Mouse (Mus musculus) liver, adult 2 months (tissue): ENCODE measurements around the gene H2afb3. TPM values are rescaled to one million over a fixed set of nuclear protein-coding genes. Genes with fewer than 3 reads are reported as not detected.
"Not testable (repeated sequence)": the region's sequence is repeated elsewhere in the genome, so short reads cannot be mapped to it uniquely, and the experiment has no call there.

Source experiments
- DNase-seq: peaks from one replicate; pipeline ENCODE4 v3.0.0-alpha.2; 2011; ENCODE audit warnings: low read depth, low spot score; ENCODE audit errors: extremely low read depth
- H3K27ac ChIP-seq: fragments of 200-500 bp; replicated peaks from 2 replicates; pipeline ENCODE4 v1.5.1; 2012; ENCODE audit warnings: low read depth, mild to moderate bottlenecking, control low read depth, inconsistent platforms, low read length; ENCODE audit not compliant: insufficient read depth
- H3K27me3 ChIP-seq: fragments of 200-500 bp; 2 replicates; pipeline ENCODE4 v1.6.1; 2012; ENCODE audit warnings: mild to moderate bottlenecking, moderate library complexity, low read length, inconsistent platforms; ENCODE audit not compliant: control insufficient read depth, insufficient read depth
- H3K36me3 ChIP-seq: fragments of 200-500 bp; 2 replicates; pipeline ENCODE4 v1.6.1; 2012; ENCODE audit warnings: low read length, inconsistent platforms; ENCODE audit not compliant: control insufficient read depth, insufficient read depth
- H3K4me1 ChIP-seq: fragments of 200-500 bp; 2 replicates; pipeline ENCODE4 v1.6.1; 2011; ENCODE audit warnings: low read length; ENCODE audit not compliant: control insufficient read depth, insufficient read depth
- H3K4me3 ChIP-seq: fragments of 200-500 bp; 2 replicates; pipeline ENCODE4 v1.5.1; 2011; ENCODE audit warnings: low read depth, mild to moderate bottlenecking, control low read depth, low read length, moderate library complexity; ENCODE audit not compliant: insufficient read depth
- H3K79me2 ChIP-seq: fragments of 200-500 bp; 2 replicates; pipeline ENCODE4 v1.6.1; 2012; ENCODE audit warnings: inconsistent platforms, mild to moderate bottlenecking, low read length, moderate library complexity; ENCODE audit not compliant: control insufficient read depth, insufficient read depth
- H3K9ac ChIP-seq: fragments of 200-500 bp; 2 replicates; pipeline ENCODE4 v1.6.1; 2012; ENCODE audit warnings: low read depth, mild to moderate bottlenecking, control low read depth, inconsistent platforms, low read length
- CTCF ChIP-seq: fragments of 200-500 bp; IDR thresholded peaks from 2 replicates; pipeline ENCODE4 v1.5.1; 2011; ENCODE audit warnings: low read depth, low read length, control low read depth
- POLR2A ChIP-seq: fragments of 200-500 bp; IDR thresholded peaks from 2 replicates; pipeline ENCODE4 v1.6.1; 2011; ENCODE audit warnings: low read length, control low read depth; ENCODE audit not compliant: insufficient read depth; ENCODE audit errors: extremely low read depth
- WGBS: fragments of 180-500 bp; shearing (Covaris S2); methylation state at CpG from one replicate; pipeline ENCODE4 v1.1.7; 2018; 5-methylcytosine and 5-hydroxymethylcytosine counted together
- polyA plus RNA-seq: library from polyadenylated mRNA; depleted of rRNA; stranded (reverse); fragments of >200 nt; gene quantifications from 2 replicates; pipeline ENCODE4 v1.2.3, GENCODE M21; 2012; rRNA removed
- total RNA-seq: library from RNA; depleted of rRNA; stranded (reverse); fragments of >200 nt; gene quantifications from 2 replicates; pipeline ENCODE4 v1.2.3, GENCODE M21; 2014; rRNA removed

The H2afb3 gene
- total RNA-seq (not detected in 2 replicates), polyA plus RNA-seq (not detected in 2 replicates)

DNA sequence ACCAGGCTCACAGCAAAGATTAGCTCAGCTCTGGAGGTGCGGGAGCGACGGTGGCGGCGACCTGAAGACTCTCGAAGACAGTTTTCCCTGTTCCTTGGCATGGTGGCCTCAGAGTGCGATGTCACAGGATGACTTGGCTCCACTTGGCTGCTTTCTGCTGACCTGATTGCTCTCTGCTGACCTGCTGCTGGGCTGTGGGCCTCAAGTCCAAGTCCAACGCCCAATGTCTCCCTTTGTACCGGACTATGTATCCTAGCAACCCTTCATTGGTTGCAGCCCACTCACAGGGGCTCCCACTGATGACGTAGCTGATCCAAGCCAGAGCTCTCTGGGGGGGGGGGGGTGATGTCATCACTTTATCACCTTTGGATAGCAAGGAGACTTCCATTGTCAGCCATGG lies at the start of gene H2afb3:
Gene H2afb3, minus strand, starts transcription at position 101 of the 400 bp plus-strand sequence.
- H3K4me1 ChIP-seq, H3K9ac ChIP-seq, H3K27ac ChIP-seq, H3K4me3 ChIP-seq, H3K36me3 ChIP-seq, DNase-seq, H3K79me2 ChIP-seq, H3K27me3 ChIP-seq: not testable (repeated sequence)
- 88% methylated on average over 3 of the region's 10 CpGs for WGBS

DNA sequence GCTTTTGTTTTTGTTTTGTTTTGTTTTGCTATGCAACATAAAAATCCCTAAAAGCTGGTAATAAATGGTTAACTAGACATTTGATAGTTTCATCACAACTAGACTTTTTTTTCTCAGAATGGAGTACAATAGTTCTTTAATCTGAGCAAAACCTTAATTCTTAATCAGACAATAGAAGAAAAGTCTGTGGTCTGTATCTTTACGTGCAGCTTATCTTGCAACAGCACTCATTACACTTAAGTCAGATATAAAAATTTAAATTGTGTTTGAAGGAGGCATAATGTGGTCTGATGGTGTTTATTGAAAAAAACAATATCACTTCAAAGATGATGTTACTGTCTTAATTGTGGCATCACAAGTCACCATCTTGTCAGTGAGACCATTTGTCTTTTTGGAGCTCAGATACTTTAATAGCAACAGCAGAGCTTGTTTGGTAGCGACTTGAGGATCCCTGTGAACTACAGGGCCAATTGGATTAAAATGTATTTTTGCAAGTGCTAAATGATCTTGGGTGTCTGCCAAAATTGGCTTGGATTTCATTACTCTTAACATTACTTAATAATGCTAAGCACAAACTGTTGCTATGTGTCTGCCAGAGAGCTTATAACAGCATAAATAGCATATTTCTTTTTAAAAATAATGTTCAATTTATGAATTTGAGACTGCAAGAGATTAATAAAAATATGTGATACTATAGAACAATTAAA lies 11.3 kb downstream of the H2afb3 start:
- TF ChIP-seq POLR2A: no peak
- no peak for TF ChIP-seq CTCF
- 68% methylated on average over 2 of the region's 2 CpGs for WGBS
- Histone ChIP-seq H3K27me3 (no peaks in the 10 kb centered on the region), H3K36me3 (no peaks in the 10 kb centered on the region), H3K4me1 (no peaks in the 10 kb centered on the region), H3K4me3 (no peak overlapping the region), H3K27ac (no peak overlapping the region), H3K79me2 (no peaks in the 10 kb centered on the region), H3K9ac (no peak overlapping the region)
- no peak for DNase-seq

DNA sequence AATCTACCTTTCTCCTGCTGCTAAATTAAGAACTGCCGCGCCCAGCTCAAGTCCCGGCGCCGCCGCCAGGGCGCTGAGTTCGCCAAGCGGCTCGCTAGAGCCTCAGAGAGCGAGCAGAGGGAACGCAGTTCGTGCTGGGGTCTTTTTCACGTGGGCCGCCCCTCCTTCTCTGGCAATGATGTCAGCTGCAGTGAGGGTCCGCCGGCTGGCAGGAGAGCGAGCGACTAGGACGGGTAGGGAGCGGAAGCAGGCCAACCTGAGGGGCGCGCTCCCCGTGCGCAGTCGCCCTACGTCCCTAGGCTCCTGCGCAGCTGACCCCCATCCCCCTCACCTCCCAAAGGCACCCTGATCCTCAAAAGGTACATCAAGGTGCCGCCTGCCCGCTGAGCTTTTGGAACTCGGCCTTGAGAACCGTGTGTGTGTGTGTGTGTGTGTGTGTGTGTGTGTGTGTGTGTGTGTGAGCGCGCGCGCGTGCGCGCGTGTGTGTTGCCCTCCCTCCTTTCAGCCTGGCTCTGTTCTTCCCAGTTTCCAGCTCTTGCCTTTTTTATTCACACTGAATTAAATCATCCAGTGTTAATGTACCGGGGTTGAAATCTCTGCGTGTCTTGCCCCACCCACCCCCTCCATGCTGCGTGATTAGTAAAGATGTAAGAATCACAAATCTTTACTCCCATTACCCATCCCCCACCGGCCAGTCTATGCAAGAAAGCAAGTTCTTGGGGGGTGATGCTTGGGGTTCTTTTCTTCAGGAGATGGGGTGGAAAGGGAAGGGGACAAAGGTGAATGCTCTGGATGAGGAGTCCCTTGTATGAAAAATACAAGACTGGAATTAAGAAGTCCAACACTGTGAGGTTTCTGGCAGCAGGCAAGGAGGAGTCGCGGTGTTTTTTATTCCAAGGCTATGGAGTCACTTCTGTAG lies 19.8 kb downstream of the H2afb3 start:
- Histone ChIP-seq H3K79me2 (no peaks in the 10 kb centered on the region), H3K4me1 (no peaks in the 10 kb centered on the region; the same call in 1 of the 2 replicates), H3K27me3 (no peaks in the 10 kb centered on the region), H3K27ac (no peak overlapping the region), H3K4me3 (peak overlapping the region; percentile 44; the same call in 1 of the 2 replicates), H3K9ac (no peak overlapping the region), H3K36me3 (no peaks in the 10 kb centered on the region)
- TF ChIP-seq CTCF (no peak), POLR2A (no peak)
- 2% methylated on average over 27 of the region's 46 CpGs for WGBS
- no peak for DNase-seq

DNA sequence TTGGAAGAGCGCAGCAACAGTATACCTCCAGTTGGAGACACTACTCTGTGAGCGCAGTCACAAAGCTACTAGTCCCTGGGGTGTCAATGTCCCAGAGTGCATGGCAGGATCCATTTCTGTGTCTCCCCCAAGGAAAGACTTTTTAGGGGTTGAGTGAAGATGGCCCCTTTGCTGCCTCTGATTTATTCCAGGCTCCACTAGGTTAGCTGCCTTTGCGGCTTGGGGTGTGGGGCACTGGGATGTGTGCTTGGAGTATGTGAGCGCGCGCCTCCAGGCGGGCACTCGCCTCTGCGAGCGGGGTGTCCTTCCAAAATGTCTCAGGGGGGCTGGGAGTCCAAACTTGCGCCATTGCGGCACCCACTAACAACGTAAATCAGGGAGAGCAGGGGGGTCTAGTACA lies 21.2 kb downstream of the H2afb3 start:
- H3K79me2 ChIP-seq: no peaks in the 10 kb centered on the region
- H3K4me3 ChIP-seq: no peak overlapping the region
- no peak overlapping the region for H3K27ac ChIP-seq
- H3K4me1 ChIP-seq: no peaks in the 10 kb centered on the region; the same call in 1 of the 2 replicates
- no peaks in the 10 kb centered on the region for H3K36me3 ChIP-seq
- DNase-seq: no peak
- WGBS: 3% methylated on average over 13 of the region's 13 CpGs
- H3K9ac ChIP-seq: no peak overlapping the region
- H3K27me3 ChIP-seq: no peaks in the 10 kb centered on the region
- TF ChIP-seq POLR2A (no peak), CTCF (no peak)

DNA sequence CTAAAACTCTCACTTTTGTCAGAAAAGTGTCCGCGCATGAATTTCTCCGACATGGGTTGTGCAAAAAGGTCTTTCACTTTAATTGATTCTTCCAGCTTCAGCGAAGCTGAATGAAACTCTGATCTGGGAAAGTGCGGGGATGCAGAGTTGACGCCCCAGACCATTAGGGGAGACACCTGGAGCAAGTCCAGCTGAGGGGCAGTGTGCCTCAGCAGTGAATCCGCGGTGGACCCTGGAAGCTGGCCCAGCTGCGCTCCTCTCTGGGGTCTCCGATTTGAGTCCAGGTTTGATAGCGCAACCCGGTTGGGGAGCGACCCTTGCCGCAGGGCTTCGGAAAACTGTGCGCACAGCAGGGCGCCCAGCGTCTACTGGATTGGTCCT lies 22.0 kb downstream of the H2afb3 start:
- no peak overlapping the region for H3K9ac ChIP-seq
- TF ChIP-seq POLR2A (no peak), CTCF (no peak)
- H3K36me3 ChIP-seq: no peaks in the 10 kb centered on the region
- H3K27me3 ChIP-seq: no peaks in the 10 kb centered on the region
- DNase-seq: no peak
- no peak overlapping the region for H3K27ac ChIP-seq
- 3% methylated on average over 18 of the region's 18 CpGs for WGBS
- H3K4me3 ChIP-seq: no peak overlapping the region
- no peaks in the 10 kb centered on the region; the same call in 1 of the 2 replicates for H3K4me1 ChIP-seq
- H3K79me2 ChIP-seq: no peaks in the 10 kb centered on the region
